Mouse (Mus musculus) neural tube, embryonic 14.5 days (tissue): Measurements from ENCODE around the gene Reep6. TPM values are rescaled to one million over a fixed set of nuclear protein-coding genes. Genes with fewer than 3 reads are reported as not detected.
A peak's percentile ranks its signal among the peaks of the same experiment; 100 is the strongest.

Source experiments
- ATAC-seq: fragments of 200-750 bp; cut with Nextera tagmentation; 2 replicates; pipeline ENCODE4 v1.8.0; 2017; ENCODE audit warnings: low read depth, mild to moderate bottlenecking, moderate TSS enrichment, moderate library complexity
- H3K27ac ChIP-seq: fragments of 300-500 bp; sonication (generic); 2 replicates; pipeline ENCODE4 v1.5.1; 2014; ENCODE audit warnings: low read depth, mild to moderate bottlenecking, control low read depth, low read length, moderate library complexity, mixed read lengths
- H3K27me3 ChIP-seq: fragments of 300-500 bp; sonication (generic); 2 replicates; pipeline ENCODE4 v1.6.1; 2014; ENCODE audit warnings: low read length; ENCODE audit not compliant: control insufficient read depth, insufficient read depth
- H3K36me3 ChIP-seq: fragments of 300-500 bp; sonication (generic); 2 replicates; pipeline ENCODE4 v1.6.1; 2014; ENCODE audit warnings: low read length, mixed read lengths; ENCODE audit not compliant: control insufficient read depth, insufficient read depth
- H3K4me1 ChIP-seq: fragments of 300-500 bp; sonication (generic); 2 replicates; pipeline ENCODE4 v1.6.1; 2014; ENCODE audit warnings: low read length; ENCODE audit not compliant: control insufficient read depth, insufficient read depth
- H3K4me2 ChIP-seq: fragments of 300-500 bp; sonication (generic); 2 replicates; pipeline ENCODE4 v1.6.1; 2014; ENCODE audit warnings: mild to moderate bottlenecking, low read depth, low read length, control low read depth
- H3K4me3 ChIP-seq: fragments of 300-500 bp; sonication (generic); 2 replicates; pipeline ENCODE4 v1.5.1; 2014; ENCODE audit warnings: low read depth, low read length, control low read depth, mixed read lengths
- H3K9ac ChIP-seq: fragments of 300-500 bp; sonication (generic); replicated peaks from 2 replicates; pipeline ENCODE4 v1.6.1; 2014; ENCODE audit warnings: low read depth, mild to moderate bottlenecking, control low read depth, low read length, mixed read lengths
- H3K9me3 ChIP-seq: fragments of 300-500 bp; sonication (generic); 2 replicates; pipeline ENCODE4 v1.6.1; 2016; ENCODE audit warnings: low read length; ENCODE audit not compliant: control insufficient read depth
- WGBS: fragments of 180-500 bp; shearing (Covaris S2); extraction: QIAGEN DNeasy Blood & Tissue Kit; methylation state at CpG from one replicate; pipeline ENCODE4 v1.1.7; 2014; 5-methylcytosine and 5-hydroxymethylcytosine counted together
- polyA plus RNA-seq: library from polyadenylated mRNA; unstranded; fragments of >200 nt; fragmentation: Nextera tagmentation; extraction: Ambion mirVana; gene quantifications from 2 replicates; pipeline ENCODE4 v1.2.1, GENCODE M21; 2014

Gene Reep6
- polyA plus RNA-seq, 1 experiment from 2014 or later, result 5.4 TPM

DNA sequence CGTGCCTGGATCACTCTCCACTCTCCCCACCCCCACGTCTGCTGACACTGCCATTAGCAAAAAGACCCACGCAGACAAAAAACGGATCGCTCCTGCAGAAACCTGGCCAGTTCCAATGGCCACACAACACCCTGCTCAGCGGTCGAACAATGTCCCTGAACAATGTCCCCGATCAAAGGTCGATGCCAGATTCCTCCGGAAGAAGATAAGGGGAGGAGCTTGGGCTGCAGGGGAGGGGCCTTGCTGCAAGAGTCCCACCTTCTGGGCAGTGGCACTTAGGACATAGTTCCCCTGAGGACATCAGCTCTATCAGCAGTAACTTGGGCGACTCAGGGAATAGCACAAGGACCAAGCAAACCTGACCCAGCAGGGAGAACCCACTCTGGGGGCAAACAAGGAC lies 22.1 kb downstream of the Reep6 start:
- Histone ChIP-seq H3K27ac (no peak overlapping the region), H3K36me3 (no peaks in the 10 kb centered on the region), H3K27me3 (peaks cover 61% of the 10 kb centered on the region), H3K4me2 (no peak overlapping the region), H3K4me3 (no peak overlapping the region), H3K4me1 (peaks cover 8% of the 10 kb centered on the region; the same call in 1 of the 2 replicates), H3K9ac (no peak overlapping the region), H3K9me3 (no peaks in the 10 kb centered on the region)
- 24% methylated on average over 11 of the region's 11 CpGs for WGBS
- ATAC-seq, result no peak

DNA sequence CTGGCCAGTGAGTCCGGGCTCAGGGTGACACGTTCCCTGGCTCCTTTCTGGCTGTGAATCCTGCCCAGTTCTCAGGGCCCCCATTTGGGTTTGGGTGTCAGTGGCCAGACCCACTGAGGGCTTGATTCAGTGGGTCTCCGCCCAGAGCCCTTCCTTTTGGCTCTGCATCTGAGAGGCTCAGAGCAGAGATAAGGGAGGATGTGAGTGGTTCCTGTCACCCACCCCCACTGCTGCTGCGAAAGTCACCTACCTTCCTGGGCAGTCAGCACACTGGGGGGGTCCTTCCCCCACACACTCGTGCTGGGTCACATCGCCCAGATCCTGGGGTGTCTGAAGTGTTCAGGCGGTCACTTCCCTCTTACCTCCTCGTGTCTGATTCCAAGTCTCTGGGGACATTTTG lies 23.0 kb downstream of the Reep6 start:
- Histone ChIP-seq H3K36me3 (no peaks in the 10 kb centered on the region), H3K4me1 (peaks cover 10% of the 10 kb centered on the region; the same call in 1 of the 2 replicates), H3K9ac (no peak overlapping the region), H3K4me3 (no peak overlapping the region), H3K9me3 (no peaks in the 10 kb centered on the region), H3K27me3 (peaks cover 63% of the 10 kb centered on the region), H3K4me2 (no peak overlapping the region), H3K27ac (no peak overlapping the region)
- ATAC-seq, result no peak
- 61% methylated on average over 8 of the region's 8 CpGs for WGBS

DNA sequence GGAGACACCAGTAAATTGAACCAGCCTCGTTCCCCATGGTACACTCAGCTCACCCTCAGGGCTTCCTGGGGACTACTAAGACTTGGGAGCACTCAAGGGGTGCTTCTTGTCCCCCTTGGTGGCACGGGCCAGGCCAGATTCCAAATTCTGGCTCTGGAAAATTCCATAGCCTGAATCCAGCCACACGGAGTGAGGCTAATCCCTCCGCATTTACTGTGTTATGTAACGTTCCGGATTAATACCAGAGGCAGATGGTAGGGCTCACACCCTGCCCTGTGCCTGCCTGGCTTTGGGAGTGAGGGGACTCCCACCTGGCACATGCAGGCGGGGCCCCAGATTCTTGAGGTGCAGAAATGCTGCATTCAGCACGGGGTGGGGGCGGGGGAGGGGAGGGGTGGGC lies 25.7 kb downstream of the Reep6 start:
- WGBS, result 10% methylated on average over 9 of the region's 9 CpGs
- H3K4me2 ChIP-seq, result no peak overlapping the region
- no peak overlapping the region for H3K4me3 ChIP-seq
- H3K9ac ChIP-seq, result no peak overlapping the region
- no peaks in the 10 kb centered on the region for H3K9me3 ChIP-seq
- peaks cover 49% of the 10 kb centered on the region for H3K27me3 ChIP-seq
- no peaks in the 10 kb centered on the region for H3K36me3 ChIP-seq
- no peak for ATAC-seq
- no peak overlapping the region for H3K27ac ChIP-seq
- peaks cover 10% of the 10 kb centered on the region; the same call in 1 of the 2 replicates for H3K4me1 ChIP-seq

DNA sequence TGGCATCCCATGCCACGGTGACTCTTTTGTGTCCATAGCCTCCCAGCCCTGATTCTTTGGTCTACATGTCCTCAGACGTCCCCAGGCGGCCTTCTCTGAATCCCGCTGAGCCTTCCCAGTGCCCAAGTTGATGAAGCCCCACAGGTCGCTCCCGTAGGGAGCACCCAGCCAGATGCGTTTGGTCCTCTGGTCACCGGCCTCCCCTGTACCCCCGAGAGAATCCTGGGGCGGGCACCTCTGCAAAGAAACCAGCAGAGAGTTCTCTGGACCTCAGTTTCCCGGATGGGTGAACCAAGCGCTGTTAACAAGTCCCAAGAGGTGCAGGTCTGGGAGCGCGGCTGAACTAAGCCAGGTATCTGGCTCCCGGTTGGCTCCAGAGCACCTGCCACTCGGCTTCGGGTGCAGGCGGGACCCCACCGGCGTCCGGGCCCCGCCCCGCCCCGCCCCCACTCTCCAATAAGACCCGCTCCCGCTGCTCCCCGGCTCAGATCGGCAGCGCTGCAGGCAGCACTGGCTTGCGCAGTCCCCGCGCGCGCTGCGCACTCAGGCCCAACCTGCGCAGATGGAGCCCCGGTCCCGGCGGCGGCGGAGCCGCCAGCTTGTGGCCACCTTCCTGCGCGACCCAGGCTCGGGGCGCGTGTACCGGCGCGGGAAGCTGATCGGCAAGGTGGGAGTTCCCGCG lies 26.4 kb downstream of the Reep6 start, which contains the start of gene Plk5:
TSS of gene Plk5 (plus strand) at position 459 of the 682 bp plus-strand sequence.
- Histone ChIP-seq H3K4me3 (peak within 1 kb of the TSS; percentile 26), H3K4me2 (peak within 1 kb of the TSS; percentile 48), H3K36me3 (no peaks in the 10 kb centered on the region), H3K27me3 (peaks cover 46% of the 10 kb centered on the region), H3K9ac (no peak within 1 kb of the TSS; the same call in 1 of the 2 replicates), H3K4me1 (peaks cover 10% of the 10 kb centered on the region; the same call in 1 of the 2 replicates), H3K27ac (no peak within 1 kb of the TSS), H3K9me3 (no peaks in the 10 kb centered on the region)
- WGBS, result under 1% methylated on average over 51 of the region's 53 CpGs
- ATAC-seq, result no peak; the same call in 1 of the 2 replicates

DNA sequence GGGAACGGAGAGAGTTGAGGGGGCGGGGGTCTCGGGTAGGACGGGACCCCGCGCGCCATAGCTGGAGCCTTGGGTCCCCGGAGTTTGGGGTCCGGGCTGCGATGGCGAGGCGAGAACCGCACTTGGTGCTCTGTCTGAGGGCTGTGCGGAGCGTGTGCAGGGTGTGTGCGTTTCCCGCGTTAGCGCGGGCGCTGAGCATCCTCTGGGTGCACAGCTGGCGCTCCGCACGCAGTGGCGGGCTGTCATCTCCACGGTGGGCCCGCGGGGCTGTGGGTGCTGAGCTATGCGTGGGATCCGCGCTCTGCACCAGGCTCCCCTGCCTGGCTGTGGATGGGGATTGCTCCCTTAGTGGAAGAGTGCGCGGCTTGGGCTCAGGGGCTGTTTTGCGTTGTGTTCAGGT lies 27.0 kb downstream of the Reep6 start:
- Histone ChIP-seq H3K36me3 (no peaks in the 10 kb centered on the region), H3K9me3 (no peaks in the 10 kb centered on the region), H3K9ac (no peak overlapping the region; the same call in 1 of the 2 replicates), H3K4me1 (peaks cover 10% of the 10 kb centered on the region; the same call in 1 of the 2 replicates), H3K27me3 (peaks cover 46% of the 10 kb centered on the region), H3K27ac (no peak overlapping the region), H3K4me3 (peak overlapping the region; percentile 26), H3K4me2 (peak overlapping the region; percentile 48)
- ATAC-seq, result 0 out of 2 replicates have a peak, but pooled peaks have one; percentile 14
- 1% methylated on average over 33 of the region's 34 CpGs for WGBS

DNA sequence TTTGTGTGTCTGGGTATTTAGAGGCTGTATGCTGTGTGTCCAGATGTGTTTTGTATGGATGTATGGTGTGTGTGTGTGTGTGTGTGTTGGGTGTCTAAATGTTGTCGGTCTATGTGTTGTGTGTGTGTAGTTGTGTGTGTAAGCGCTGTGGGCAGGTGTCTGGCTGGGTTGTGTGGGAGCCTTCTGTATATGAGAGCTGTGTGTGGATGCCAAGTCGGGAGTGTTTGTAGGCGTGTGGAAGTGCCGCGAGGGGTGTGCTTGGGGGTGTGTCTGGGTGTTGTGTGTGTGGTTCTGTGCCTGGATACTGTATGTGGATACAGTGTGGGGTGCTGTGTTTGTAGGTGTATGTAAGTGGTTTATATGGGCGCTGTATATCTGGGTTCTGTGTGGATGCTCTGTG lies 27.6 kb downstream of the Reep6 start:
- H3K27ac ChIP-seq, result no peak overlapping the region
- 31% methylated on average over 7 of the region's 7 CpGs for WGBS
- no peak overlapping the region; the same call in 1 of the 2 replicates for H3K4me3 ChIP-seq
- H3K9ac ChIP-seq, result no peak overlapping the region
- H3K9me3 ChIP-seq, result no peaks in the 10 kb centered on the region
- no peak for ATAC-seq
- peaks cover 10% of the 10 kb centered on the region; the same call in 1 of the 2 replicates for H3K4me1 ChIP-seq
- peaks cover 46% of the 10 kb centered on the region for H3K27me3 ChIP-seq
- H3K4me2 ChIP-seq, result peak overlapping the region; percentile 43
- H3K36me3 ChIP-seq, result no peaks in the 10 kb centered on the region

DNA sequence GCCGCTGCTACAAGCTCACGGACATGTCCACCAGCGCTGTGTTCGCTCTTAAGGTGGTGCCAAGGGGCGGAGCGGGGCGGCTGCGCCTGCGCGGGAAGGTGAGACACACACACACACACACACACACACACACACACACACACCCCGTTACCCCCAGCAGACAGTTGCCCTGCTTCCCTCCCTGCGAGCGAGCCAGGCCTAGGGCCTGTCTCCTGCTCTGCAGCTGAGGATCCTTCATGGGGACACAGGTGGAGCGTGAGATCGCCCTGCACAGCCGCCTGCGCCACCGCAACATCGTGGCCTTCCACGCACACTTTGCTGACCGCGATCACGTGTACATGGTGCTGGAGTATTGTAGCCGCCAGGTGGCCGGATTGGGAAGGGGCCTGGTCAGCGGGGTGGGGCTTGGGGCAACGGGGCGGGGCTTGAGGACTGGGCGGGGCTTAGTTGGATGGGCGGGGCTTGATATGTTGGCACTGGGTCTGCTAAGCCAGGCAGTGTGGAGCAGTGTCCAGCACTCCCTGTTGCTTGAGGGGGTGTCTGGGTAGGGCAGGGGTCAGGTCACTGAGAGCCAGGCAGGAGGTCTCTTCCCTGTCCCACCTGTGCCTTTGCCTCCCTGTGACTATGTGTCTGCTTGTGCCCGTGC lies 28.4 kb downstream of the Reep6 start:
- Histone ChIP-seq H3K27ac (no peak overlapping the region), H3K36me3 (no peaks in the 10 kb centered on the region), H3K4me3 (peak overlapping the region; percentile 22), H3K9me3 (no peaks in the 10 kb centered on the region), H3K9ac (peak overlapping the region; percentile 11; the same call in 1 of the 2 replicates), H3K4me1 (peaks cover 10% of the 10 kb centered on the region; the same call in 1 of the 2 replicates), H3K4me2 (peak overlapping the region; percentile 43), H3K27me3 (peaks cover 41% of the 10 kb centered on the region)
- 7% methylated on average over 28 of the region's 31 CpGs for WGBS
- peak; percentile 49; the same call in 1 of the 2 replicates for ATAC-seq

DNA sequence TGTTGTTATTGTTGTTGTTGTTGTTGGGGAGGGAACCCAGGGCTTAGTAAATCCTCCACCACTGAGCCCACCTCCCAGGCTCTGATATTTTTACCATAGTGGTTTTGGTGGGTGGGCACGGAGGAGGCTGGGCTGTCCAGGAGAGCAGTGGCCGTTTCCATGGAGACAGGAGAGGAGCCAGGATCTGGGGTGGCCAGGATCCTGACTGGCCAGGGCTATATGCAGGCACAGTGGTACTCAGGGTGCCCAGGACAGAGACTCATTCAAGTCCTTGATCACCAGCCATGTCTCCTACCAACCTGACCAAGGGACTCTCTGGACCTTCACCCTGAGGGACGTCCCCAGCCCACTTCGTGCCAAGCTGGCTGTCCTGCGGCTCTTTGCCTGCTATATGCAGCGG lies 34.0 kb downstream of the Reep6 start:
- no peak for ATAC-seq
- Histone ChIP-seq H3K4me1 (no peaks in the 10 kb centered on the region), H3K4me3 (no peak overlapping the region), H3K9me3 (no peaks in the 10 kb centered on the region), H3K9ac (no peak overlapping the region), H3K4me2 (no peak overlapping the region), H3K27ac (no peak overlapping the region), H3K36me3 (no peaks in the 10 kb centered on the region), H3K27me3 (peaks cover under 1% of the 10 kb centered on the region; the same call in 1 of the 2 replicates)
- WGBS, result 35% methylated on average over 6 of the region's 6 CpGs

DNA sequence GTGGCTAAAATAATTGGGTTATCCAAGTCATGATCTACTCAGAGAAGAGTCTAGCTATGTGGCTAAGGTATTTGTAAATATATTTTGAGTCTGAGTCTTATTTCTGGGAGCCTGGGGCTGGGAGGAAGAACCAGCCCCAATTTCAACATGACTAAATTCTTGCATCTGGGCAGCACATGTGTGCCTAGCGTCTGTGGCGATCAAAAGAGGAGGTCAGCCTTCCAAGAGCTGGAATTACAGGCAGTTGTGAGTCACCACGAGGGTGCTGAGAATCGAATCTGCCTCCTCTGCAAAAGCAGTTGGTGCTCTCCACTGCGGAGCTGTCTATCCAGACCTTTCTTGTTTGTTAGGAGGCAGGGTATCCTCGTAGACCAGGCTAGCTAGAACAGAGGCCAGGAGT lies 36.0 kb downstream of the Reep6 start:
- ATAC-seq, result no peak
- Histone ChIP-seq H3K9me3 (no peaks in the 10 kb centered on the region), H3K27me3 (no peaks in the 10 kb centered on the region), H3K36me3 (no peaks in the 10 kb centered on the region), H3K27ac (no peak overlapping the region), H3K4me3 (no peak overlapping the region), H3K4me2 (no peak overlapping the region), H3K9ac (no peak overlapping the region), H3K4me1 (no peaks in the 10 kb centered on the region)
- 67% methylated on average over 6 of the region's 6 CpGs for WGBS
